Mouse (Mus musculus): ENCODE measurements around the gene Ccdc177.

GRCm38 (mm10) chr12:80720507-80720906 is 40.0 kb downstream of the Ccdc177 start:
- TF ChIP-seq CTCF (IDR thresholded peaks at IDR 0.05 in 2 of 3, conservative IDR thresholded peaks at IDR 0.05 in 1 of 3; ENCODE audit: control insufficient read depth in 1 of 3, insufficient read depth in 1 of 3, low read depth in 2 of 3, low read length in 3 of 3, poor library complexity in 1 of 3, severe bottlenecking in 1 of 3) (no peak), MYC (IDR thresholded peaks at IDR 0.05; ENCODE audit: low read depth, low read length) (no peak), TCF12 (IDR thresholded peaks at IDR 0.05; ENCODE audit: low read depth, low read length) (no peak), SIN3A (IDR thresholded peaks at IDR 0.05; ENCODE audit: low read length) (no peak), USF1 (IDR thresholded peaks at IDR 0.05; ENCODE audit: low read depth, low read length) (no peak), POLR2A (IDR thresholded peaks at IDR 0.05; ENCODE audit: control insufficient read depth in 1 of 2, insufficient read depth in 1 of 2, low read depth in 1 of 2, low read length in 2 of 2, poor library complexity in 1 of 2) (no peak), POLR2AphosphoS2 (IDR thresholded peaks at IDR 0.05; ENCODE audit: low read length) (no peak), RCOR1 (IDR thresholded peaks at IDR 0.05; ENCODE audit: low read depth, low read length) (no peak), SMC3 (IDR thresholded peaks at IDR 0.05; ENCODE audit: low read depth, low read length) (no peak), ZC3H11A (IDR thresholded peaks at IDR 0.05; ENCODE audit: low read depth, low read length) (no peak), RAD21 (IDR thresholded peaks at IDR 0.05; ENCODE audit: low read depth, low read length) (no peak), GATA1 (IDR thresholded peaks at IDR 0.05; ENCODE audit: low read depth, low read length) (peak; percentile 17; the same call in 1 of the 2 replicates), ETS1 (IDR thresholded peaks at IDR 0.05; ENCODE audit: low read depth, low read length) (no peak), EP300 (IDR thresholded peaks at IDR 0.05; ENCODE audit: low read depth in 1 of 2, low read length in 2 of 2) (no peak)
